Mouse (Mus musculus) urinary bladder, adult 18-20 months (tissue): Measurements from ENCODE around the gene Spz1.
"Not testable (repeated sequence)": the region's sequence is repeated elsewhere in the genome, so short reads cannot be mapped to it uniquely, and the experiment has no call there.

Experiments used
- DNase-seq, 2 experiments: peaks; one replicate each; pipeline ENCODE4 v3.0.0; 2022; ENCODE audit warnings: low spot score in 2 of 2, mixed read lengths in 2 of 2

Spz1 gene

GRCm38 (mm10) chr13:92576072-92576471 is at the start of gene Spz1:
Gene Spz1, minus strand, starts transcription at chr13:92576172.
- DNase-seq: no peak

- peak in 1 of 2 experiments; percentile 22 for DNase-seq
Observed at GRCm38 (mm10) chr13:92616459-92616858, 40.5 kb upstream of the Spz1 start.

DNA sequence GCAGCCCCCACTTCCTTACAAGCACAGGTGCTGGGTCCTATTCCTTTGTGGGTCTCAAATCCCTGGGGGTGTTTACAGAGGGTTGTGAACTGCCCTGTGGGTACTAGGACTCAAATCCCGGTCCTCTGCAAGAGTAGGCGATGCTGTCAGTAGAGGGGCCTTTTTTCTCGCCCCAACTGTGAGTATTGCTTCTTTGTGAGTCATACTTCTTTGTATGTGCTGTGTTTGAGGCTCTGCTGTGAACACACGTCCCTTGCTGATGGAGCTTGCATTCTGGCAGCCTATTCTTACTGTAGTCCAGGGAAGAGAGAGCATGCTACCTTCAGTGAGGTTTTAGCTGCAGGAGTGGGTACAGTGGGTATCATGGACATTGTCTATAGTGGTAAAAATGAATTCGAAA is 39.2 kb upstream of the Spz1 start:
- no peak for DNase-seq

- DNase-seq: peak in 1 of 2 experiments; percentile 57
Observed at GRCm38 (mm10) chr13:92613094-92613493, 37.1 kb upstream of the Spz1 start.

GRCm38 (mm10) chr13:92611917-92612316 is 35.9 kb upstream of the Spz1 start:
- DNase-seq: no peak

GRCm38 (mm10) chr13:92611254-92611784 is 35.3 kb upstream of the Spz1 start:
- DNase-seq: no peak

GRCm38 (mm10) chr13:92610311-92611221 is 34.6 kb upstream of the Spz1 start, which contains the start of gene Serinc5:
Gene Serinc5, plus strand, starts transcription at chr13:92611091.
- DNase-seq: peak; percentile 97 to 100

DNA sequence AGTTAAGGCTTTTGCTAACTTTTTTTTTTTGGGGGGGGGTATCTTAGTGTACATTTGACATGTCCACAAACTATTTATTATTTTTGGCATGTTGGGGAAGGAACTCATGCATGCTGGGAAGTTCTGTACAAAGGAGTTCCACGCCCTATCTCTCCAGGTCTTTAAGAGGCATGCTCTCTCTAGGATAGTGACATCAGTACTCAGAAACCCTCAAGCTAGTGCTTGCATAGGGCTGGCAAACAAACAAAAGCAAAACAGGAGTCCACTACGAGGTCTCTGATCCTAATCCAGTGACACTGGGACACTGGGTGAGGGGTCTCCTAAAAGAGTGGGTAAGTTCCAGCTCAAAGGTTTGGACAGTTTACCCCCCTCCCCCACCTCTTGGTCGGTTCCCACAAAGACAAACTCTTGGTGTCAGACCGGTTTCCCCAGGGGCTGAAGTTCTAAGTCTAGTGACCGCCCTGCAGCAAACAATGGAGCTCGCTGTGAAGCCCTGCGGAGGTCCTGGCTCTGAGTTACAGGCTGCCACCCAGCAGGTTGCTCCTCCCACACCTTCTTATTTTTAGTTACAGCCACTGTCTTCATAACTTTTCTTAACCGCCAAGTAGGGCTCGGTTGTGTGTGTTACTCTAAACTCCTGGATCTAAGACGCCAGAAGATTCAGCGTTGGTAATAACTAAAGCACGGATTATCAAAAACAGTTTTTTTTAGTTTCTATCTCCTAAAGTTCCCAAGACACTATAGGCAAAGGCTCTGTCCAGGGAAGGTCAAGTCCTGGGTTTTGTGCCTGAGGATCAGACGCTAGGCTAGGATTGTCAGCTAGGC is 33.7 kb upstream of the Spz1 start:
- peak; percentile 43 to 59 for DNase-seq

- DNase-seq: not testable (repeated sequence)
Observed at GRCm38 (mm10) chr13:92605306-92605705, 29.3 kb upstream of the Spz1 start.

DNA sequence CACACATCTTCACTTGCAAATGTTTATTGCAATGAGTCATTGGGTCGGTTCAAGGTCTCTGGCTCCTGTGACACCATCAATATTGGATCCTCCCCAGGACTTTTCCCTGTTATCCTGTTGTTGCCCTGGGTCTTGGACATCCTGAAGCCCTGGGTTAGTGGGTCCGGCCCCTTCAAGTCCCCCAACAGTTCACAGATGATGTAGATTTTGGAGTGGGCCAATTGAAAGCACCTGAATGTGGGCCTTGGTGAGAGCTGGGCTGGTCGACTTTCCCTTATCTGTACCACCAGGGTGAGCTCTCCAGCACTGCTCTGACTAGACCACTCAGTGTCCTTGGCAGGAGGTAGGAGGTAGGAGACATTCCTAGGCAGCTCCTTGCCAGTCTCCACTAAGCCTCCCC is 19.5 kb upstream of the Spz1 start:
- no peak for DNase-seq

DNA sequence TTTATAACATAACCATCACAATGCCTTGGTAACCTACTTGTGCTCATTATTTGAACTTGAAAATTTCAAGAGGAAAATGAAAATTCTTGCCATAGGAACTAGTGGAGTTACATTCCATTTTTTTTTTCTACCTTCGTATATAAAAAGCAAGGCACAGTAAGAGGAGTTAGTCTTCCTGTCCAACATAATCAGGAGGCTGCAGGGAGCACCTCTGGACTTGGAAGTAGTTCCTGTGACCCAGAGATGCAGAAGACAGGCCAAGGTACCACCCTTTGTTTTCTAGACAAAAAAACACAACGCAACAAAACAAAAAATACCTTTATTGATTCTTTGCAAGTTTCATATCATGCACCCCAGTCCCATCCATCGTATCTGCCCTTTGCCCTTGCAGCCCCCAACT is 18.9 kb upstream of the Spz1 start:
- DNase-seq: no peak

DNA sequence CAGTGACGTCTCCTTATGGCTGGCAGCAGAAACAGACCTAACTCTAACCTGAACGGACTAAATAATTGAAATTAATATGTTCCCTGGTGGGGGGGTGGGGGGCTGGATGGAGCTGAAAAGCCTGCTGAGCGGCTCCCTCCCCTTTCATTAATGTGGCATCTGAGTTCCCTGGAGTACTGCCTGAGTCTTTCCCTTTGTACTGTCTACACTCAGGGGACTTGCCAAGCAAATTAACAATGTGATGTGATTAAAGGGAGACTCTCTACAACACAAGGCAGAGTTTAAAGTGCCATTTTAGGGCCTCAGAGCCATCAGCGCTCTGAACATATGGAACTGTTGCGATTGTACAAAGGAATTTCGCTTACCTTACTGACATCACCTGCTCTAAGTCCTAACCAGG is 18.5 kb upstream of the Spz1 start:
- DNase-seq: no peak

DNA sequence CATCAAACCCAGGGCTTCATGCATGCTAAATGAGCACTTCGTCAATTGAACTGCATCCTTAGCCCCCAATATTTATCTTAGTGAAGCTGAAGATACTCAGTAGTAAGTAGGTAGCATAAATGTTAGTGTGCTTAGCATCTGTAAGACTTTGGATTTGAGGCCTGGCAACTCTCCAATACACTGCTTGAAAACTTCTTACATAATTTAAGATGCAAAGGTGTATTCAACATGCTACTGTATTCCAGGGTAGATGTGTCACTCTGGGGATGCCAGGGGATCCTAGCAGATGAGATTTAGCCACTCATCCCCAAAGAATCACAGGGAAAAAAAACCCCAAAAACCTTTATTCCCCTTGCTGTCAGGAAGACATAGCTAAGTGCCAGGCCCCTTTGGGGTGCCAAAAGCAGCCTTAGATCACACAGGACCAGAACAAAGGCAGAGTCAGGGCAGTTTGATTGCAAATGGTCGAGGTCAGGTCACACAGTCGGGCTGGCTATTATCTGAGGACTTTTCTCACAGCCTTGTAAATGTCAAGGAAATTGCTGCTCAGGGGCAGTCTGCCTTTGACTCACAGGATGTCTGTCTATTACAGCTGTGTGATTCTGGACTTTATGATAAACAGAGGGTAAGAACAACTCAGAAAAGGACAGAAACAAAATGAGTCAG is 17.9 kb upstream of the Spz1 start:
- DNase-seq: no peak

- DNase-seq: peak in 1 of 2 experiments; percentile 25
Observed at GRCm38 (mm10) chr13:92592786-92593635, 17.0 kb upstream of the Spz1 start.

DNA sequence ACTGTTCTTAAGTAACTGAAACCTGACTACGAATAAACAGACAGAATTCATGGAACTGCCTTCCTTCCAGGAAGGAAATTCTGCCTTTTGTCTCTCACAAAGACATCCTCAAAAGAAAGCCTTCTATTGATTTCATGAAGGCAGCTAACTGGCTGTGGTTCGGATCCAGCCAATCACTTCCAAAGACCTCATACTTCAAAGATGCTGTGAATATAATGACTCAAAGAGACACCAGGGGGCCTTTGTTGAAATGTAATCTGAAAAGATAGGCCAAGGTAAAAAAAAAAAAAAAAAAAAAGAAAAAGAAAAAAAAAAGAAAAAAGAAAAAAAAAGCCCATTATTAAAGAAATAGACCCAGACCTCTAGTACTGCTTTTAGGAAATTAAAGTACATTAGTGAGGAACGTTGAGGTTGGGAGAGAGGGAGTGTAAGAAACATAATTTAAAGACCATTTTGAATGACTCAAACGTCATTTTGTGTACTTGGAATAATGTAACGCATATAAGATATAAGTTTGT is 16.4 kb upstream of the Spz1 start:
- DNase-seq: no peak

DNA sequence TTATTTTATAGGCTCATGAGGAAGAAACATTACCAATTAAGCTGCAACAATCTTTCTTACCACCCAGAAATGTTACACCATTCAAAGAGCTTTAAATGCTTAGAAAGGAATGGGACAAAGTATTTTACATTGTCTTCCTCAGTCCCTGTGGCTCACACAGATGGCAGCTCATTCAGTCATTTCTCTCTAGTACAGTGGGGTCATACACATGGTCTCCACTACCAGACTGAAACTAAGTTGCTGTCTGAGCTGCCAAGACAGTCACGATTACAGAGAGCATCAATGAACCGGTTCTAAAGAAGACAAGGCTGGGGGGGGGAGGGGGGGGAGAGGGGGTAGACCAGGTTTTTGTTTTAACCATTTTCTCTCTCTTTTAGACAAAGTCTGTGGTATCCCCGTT is 15.3 kb upstream of the Spz1 start:
- DNase-seq: no peak

- DNase-seq: no peak
Observed at GRCm38 (mm10) chr13:92589255-92589654, 13.3 kb upstream of the Spz1 start.

DNA sequence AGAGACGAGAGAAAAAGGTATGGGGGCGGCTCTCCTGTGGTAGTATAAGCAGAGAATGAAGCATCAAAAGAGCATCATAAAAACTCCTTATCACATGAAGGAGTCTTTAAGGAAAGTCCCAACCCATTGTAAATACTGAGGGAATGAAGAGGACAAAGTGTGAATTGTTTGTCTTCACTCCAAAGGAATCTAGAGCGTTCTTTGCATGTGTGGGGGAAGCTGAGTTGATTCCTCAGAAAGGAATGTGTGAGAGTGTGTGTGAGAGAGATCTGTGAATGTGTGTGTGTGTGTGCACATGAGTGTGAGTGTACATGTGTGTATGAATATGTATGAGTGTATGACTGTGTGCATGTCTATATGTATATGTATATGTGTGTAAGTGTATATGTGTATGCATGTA is 12.7 kb upstream of the Spz1 start:
- DNase-seq: no peak

GRCm38 (mm10) chr13:92584094-92584717 is 8.2 kb upstream of the Spz1 start:
- DNase-seq: no peak
